Mouse (Mus musculus) common myeloid progenitor, adult 5-6 weeks (primary cell): ENCODE results near the gene Spaca6. TPM values are rescaled to one million over a fixed set of nuclear protein-coding genes. Genes with fewer than 3 reads are reported as not detected.

Experiments
- ATAC-seq: replicated peaks from 2 replicates; pipeline ENCODE4 v1.8.0; 2016; ENCODE audit warnings: low read depth, mild to moderate bottlenecking, moderate TSS enrichment, inconsistent platforms; ENCODE audit not compliant: poor library complexity, severe bottlenecking
- total RNA-seq: library from RNA; stranded (forward); fragments of 200-1000, 187-1606 nt; gene quantifications from 2 replicates; pipeline ENCODE4 v1.2.3, GENCODE M21; 2017

Spaca6 gene
- total RNA-seq, 1 experiment from 2014 or later = 0.87 TPM

DNA sequence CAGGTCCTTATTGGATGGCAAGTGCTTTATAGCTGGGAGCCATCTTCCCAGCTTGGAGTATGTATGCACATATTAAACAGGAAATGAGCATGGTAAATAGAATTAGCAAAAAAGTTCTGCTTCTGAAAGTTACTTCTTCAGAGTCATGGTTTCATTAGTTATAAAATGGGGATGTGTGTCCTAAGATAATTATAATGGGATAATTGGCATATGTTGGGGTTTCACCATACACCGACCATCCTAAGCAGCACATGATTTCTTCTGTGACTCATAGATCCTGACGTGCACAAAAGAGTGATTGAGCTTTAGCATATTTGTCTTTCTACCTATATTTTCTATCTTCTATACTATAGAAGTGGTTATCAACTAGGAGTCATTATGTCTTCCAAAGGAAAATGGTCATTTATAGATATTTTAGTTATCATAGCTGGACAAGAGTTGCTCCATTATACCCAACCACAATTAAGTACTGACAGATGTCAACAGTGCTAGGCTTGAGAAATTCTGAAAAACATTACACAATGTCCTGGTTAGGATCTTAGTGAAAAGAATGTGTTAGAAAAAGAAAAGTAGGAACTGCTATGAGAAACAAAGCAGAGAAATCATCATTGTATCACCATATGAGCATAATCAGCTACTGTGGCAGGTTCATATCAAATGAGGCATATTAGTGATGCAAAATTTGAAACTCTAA lies 62.9 kb downstream of the Spaca6 start:
- ATAC-seq = peak; percentile 53

Other genes starting within 250 kb of the Spaca6 start
- 66.3 and 77.6 TPM in 2 replicates for gene Lnpep, start 202.1 kb upstream of the Spaca6 start, total RNA-seq
- gene Vmn2r90, start 123.4 kb upstream of the Spaca6 start, total RNA-seq = not detected in 2 replicates
- gene Has1, start 28.0 kb downstream of the Spaca6 start, total RNA-seq = not detected in 2 replicates
- 0.69 TPM in 1 of 2 replicates, not detected in the other for gene Fpr1, start 56.8 kb downstream of the Spaca6 start, total RNA-seq
- 0.50 and 1.6 TPM in 2 replicates for gene Fpr2, start 60.7 kb downstream of the Spaca6 start, total RNA-seq
- not detected in 2 replicates for gene Fpr3, start 60.7 kb downstream of the Spaca6 start, total RNA-seq
- gene Fpr-rs4, start 194.6 kb downstream of the Spaca6 start, total RNA-seq = not detected in 2 replicates
- not detected in 2 replicates for gene Vmn2r124, start 222.3 kb downstream of the Spaca6 start, total RNA-seq